Mouse (Mus musculus) stomach, postnatal 0 days (tissue): Measurements from ENCODE around the gene Car15. TPM values are rescaled to one million over a fixed set of nuclear protein-coding genes. Genes with fewer than 3 reads are reported as not detected.

Experiments used
- ATAC-seq: fragments of 200-750 bp; cut with Nextera tagmentation; 2 replicates; pipeline ENCODE4 v1.8.0; 2017; ENCODE audit not compliant: low FRiP score, low TSS enrichment
- DNase-seq: peaks from one replicate; pipeline ENCODE4 v3.0.0-alpha.2; 2016; ENCODE audit warnings: low spot score
- H3K27ac ChIP-seq: fragments of 300-500 bp; sonication (generic); replicated peaks from 2 replicates; pipeline ENCODE4 v1.5.1; 2014; ENCODE audit warnings: mild to moderate bottlenecking, control low read depth
- H3K27me3 ChIP-seq: fragments of 300-500 bp; sonication (generic); 2 replicates; pipeline ENCODE4 v1.6.1; 2014; ENCODE audit warnings: low read length; ENCODE audit not compliant: control insufficient read depth, insufficient read depth
- H3K36me3 ChIP-seq: fragments of 300-500 bp; sonication (generic); 2 replicates; pipeline ENCODE4 v1.6.1; 2014; ENCODE audit warnings: low read length, mixed read lengths; ENCODE audit not compliant: control insufficient read depth, insufficient read depth
- H3K4me1 ChIP-seq: fragments of 300-500 bp; sonication (generic); replicated peaks from 2 replicates; pipeline ENCODE4 v1.6.1; 2014; ENCODE audit warnings: antibody characterized with exemption; ENCODE audit not compliant: control insufficient read depth, insufficient read depth
- H3K4me2 ChIP-seq: fragments of 300-500 bp; sonication (generic); replicated peaks from 2 replicates; pipeline ENCODE4 v1.6.1; 2014; ENCODE audit warnings: low read depth, mild to moderate bottlenecking, control low read depth, moderate library complexity
- H3K4me3 ChIP-seq: fragments of 300-500 bp; sonication (generic); 2 replicates; pipeline ENCODE4 v1.5.1; 2014; ENCODE audit warnings: low read depth, low read length, control low read depth
- H3K9ac ChIP-seq: fragments of 300-500 bp; sonication (generic); 2 replicates; pipeline ENCODE4 v1.6.1; 2014; ENCODE audit warnings: mild to moderate bottlenecking, low read length, control low read depth, mixed read lengths
- H3K9me3 ChIP-seq: fragments of 300-500 bp; sonication (generic); 2 replicates; pipeline ENCODE4 v1.6.1; 2016; ENCODE audit warnings: low read length; ENCODE audit not compliant: control insufficient read depth
- CTCF ChIP-seq: IDR thresholded peaks from 2 replicates; pipeline ENCODE4 v1.5.1; 2016; ENCODE audit warnings: antibody characterized with exemption, low read depth, mild to moderate bottlenecking, moderate library complexity
- EP300 ChIP-seq: optimal IDR thresholded peaks from 2 replicates; pipeline ENCODE3; 2016; ENCODE audit warnings: antibody characterized with exemption
- WGBS: fragments of 180-500 bp; shearing (Covaris S2); extraction: QIAGEN DNeasy Blood & Tissue Kit; methylation state at CpG from one replicate; pipeline ENCODE4 v1.1.7; 2014; 5-methylcytosine and 5-hydroxymethylcytosine counted together
- polyA plus RNA-seq: library from polyadenylated mRNA; unstranded; fragments of >200 nt; fragmentation: Nextera tagmentation; extraction: Ambion mirVana; gene quantifications from 2 replicates; pipeline ENCODE4 v1.2.1, GENCODE M21; 2015

Gene Car15
- polyA plus RNA-seq, 1 experiment from 2014 or later, result 1.3 TPM

DNA sequence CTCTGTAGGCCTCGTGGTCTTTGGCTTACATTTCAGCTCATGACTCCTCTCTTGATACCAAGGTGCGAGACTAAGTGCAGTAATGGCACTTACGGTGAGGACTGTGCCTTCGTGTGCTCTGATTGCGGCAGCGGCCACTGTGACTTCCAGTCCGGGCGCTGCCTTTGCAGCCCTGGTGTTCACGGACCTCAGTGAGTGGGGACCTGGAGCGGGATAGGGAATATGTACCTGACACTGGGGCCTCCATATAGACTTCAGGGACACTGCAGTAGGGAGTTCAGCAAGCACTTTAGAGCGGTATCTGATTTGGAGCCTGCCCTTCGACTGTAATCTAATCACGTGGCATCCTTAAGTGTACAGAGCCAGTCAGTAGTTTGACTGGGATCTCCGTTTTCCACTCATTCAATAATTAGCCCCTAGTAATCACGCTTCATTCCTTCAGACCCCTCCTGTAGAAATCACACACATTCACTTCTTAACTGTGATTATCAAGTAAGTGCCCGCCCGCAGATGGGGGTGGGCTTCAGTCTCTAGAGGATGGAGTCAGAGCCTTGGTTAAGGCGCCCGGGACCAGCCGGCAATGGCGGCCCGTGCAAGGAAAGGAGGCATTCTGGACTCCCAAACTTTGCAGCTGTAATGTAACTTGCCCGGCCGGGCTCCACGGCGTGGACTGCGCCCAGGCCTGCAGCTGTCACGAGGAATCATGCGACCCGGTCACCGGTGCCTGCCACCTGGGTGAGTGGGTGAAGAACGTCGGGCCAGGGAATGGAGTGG lies 34.3 kb downstream of the Car15 start:
- Histone ChIP-seq H3K9me3 (no peaks in the 10 kb centered on the region), H3K27ac (no peak overlapping the region), H3K4me1 (peaks cover 12% of the 10 kb centered on the region), H3K9ac (peak overlapping the region; percentile 13; the same call in 1 of the 2 replicates), H3K4me2 (peak overlapping the region; percentile 50), H3K36me3 (peaks cover 4% of the 10 kb centered on the region; the same call in 1 of the 2 replicates), H3K27me3 (no peaks in the 10 kb centered on the region; the same call in 1 of the 2 replicates), H3K4me3 (peak overlapping the region; percentile 27)
- ATAC-seq, result no peak; the same call in 1 of the 2 replicates
- no peak for DNase-seq
- TF ChIP-seq EP300, result no peak
- no peak for TF ChIP-seq CTCF
- WGBS, result 52% methylated on average over 33 of the region's 33 CpGs

DNA sequence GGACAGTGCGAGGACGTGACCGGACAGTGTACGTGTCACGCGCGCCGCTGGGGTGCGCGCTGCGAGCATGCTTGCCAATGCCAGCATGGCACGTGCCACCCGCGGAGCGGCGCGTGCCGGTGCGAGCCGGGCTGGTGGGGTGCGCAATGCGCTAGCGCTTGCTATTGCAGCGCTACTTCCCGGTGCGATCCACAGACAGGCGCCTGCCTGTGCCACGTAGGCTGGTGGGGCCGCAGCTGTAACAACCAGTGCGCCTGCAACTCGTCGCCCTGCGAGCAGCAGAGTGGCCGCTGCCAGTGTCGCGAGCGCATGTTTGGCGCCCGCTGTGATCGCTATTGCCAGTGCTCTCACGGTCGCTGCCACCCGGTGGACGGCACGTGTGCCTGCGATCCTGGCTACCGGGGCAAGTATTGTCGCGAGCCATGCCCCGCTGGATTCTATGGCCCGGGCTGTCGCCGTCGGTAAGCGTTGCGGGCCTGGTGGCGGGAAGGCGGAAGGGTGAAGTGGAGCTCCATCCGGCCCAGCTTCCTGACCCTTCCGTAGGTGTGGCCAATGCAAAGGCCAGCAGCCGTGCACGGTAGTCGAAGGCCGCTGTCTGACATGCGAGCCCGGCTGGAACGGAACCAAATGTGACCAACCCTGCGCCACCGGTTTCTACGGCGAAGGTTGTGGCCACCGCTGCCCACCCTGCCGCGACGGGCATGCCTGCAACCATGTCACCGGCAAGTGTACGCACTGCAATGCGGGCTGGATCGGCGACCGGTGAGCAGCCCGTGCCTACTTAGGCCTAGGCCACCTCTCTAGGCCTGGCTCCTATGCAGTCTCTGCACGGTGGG lies 35.1 kb downstream of the Car15 start:
- Histone ChIP-seq H3K27ac (no peak overlapping the region), H3K27me3 (no peaks in the 10 kb centered on the region; the same call in 1 of the 2 replicates), H3K4me2 (peak overlapping the region; percentile 44), H3K4me1 (peaks cover 14% of the 10 kb centered on the region), H3K9me3 (no peaks in the 10 kb centered on the region), H3K36me3 (peaks cover 2% of the 10 kb centered on the region; the same call in 1 of the 2 replicates), H3K9ac (no peak overlapping the region), H3K4me3 (peak overlapping the region; percentile 19; the same call in 1 of the 2 replicates)
- peak; percentile 67 for DNase-seq
- peak; percentile 35; the same call in 1 of the 2 replicates for ATAC-seq
- WGBS, result 30% methylated on average over 83 of the region's 83 CpGs
- TF ChIP-seq EP300 (no peak), CTCF (peak; percentile 31; the same call in 1 of the 2 replicates)

DNA sequence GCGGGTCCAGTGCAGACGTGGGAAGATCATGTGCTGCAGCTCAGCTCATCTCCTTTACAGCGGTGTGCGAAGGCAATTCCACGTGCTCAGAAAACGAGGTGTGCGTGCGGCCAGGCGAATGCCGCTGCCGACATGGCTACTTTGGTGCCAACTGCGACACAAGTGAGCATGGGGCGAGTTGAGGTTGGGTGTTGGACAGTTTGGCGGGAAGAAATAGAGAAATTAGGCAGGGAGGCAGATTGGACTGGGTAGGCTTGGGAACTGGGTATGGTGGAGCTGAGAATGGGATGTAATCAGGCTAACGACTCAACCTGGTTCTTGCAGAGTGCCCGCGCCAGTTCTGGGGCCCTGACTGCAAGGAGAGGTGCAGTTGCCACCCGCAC lies 35.7 kb downstream of the Car15 start:
- H3K9me3 ChIP-seq, result no peaks in the 10 kb centered on the region
- H3K4me1 ChIP-seq, result peaks cover 14% of the 10 kb centered on the region
- no peak for ATAC-seq
- H3K36me3 ChIP-seq, result no peaks in the 10 kb centered on the region
- H3K4me2 ChIP-seq, result peak overlapping the region; percentile 44
- H3K27me3 ChIP-seq, result peaks cover 3% of the 10 kb centered on the region; the same call in 1 of the 2 replicates
- DNase-seq, result no peak
- no peak overlapping the region for H3K9ac ChIP-seq
- no peak for TF ChIP-seq CTCF
- no peak for TF ChIP-seq EP300
- no peak overlapping the region for H3K27ac ChIP-seq
- WGBS, result 45% methylated on average over 18 of the region's 18 CpGs
- H3K4me3 ChIP-seq, result peak overlapping the region; percentile 19; the same call in 1 of the 2 replicates

DNA sequence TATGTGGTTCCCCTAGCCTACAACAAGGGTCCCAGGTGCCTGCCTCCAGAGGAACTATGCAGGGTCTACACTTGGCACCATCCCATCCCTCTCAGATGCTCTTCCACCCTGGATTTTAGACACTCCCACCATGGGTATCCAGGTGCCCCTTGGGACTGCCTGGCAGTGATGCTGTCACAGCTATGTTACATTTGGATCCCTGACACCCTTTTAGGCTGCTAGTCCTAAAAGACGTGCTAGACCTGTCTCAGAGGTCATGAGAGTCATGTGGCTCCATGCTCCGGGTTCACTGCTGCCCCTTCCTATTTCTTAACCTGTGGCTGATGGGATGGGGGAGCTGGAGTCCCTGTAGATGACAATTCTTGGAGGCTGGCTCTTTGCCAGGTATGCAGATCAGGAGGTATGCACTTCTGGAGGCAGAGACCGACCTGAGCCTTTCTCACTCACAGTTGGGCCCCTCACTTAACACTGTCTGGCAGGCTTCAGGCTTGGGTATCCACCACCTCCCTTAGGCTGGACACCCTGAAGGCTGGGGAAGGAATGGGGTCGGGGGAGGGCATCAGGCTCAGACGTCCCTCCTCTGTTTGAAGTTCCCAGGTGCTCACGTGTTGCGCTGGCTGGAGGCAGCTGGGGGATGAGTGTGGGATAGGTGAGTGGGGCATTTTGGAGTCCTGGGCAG lies 36.2 kb downstream of the Car15 start:
- Histone ChIP-seq H3K9ac (no peak overlapping the region), H3K27me3 (peaks cover 3% of the 10 kb centered on the region; the same call in 1 of the 2 replicates), H3K4me1 (peaks cover 11% of the 10 kb centered on the region), H3K27ac (no peak overlapping the region), H3K4me3 (no peak overlapping the region; the same call in 1 of the 2 replicates), H3K4me2 (no peak overlapping the region), H3K9me3 (no peaks in the 10 kb centered on the region), H3K36me3 (no peaks in the 10 kb centered on the region)
- no peak for TF ChIP-seq CTCF
- no peak for TF ChIP-seq EP300
- 34% methylated on average over 7 of the region's 7 CpGs for WGBS
- ATAC-seq (no peak), DNase-seq (no peak)

DNA sequence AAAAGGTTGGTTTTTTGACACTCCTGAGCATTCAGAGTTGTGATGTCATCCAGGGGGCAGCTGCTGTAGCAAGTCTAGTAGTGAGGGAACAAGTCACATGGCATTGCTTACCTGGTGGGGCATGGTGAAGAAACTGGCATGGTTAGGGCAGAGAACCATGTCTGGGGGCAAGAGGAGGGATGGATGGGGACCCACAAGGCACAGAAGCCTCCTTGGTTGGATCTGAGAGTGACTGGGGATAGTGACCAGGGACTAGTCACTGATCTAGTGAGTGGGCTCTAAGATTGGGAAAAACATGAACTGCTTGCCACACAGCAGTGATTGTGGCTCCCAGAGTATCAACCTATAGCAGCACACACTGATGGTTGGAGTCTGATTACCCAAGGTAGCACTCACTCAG lies 38.6 kb downstream of the Car15 start:
- no peak for DNase-seq
- no peak for ATAC-seq
- H3K36me3 ChIP-seq, result no peaks in the 10 kb centered on the region
- no peak overlapping the region for H3K27ac ChIP-seq
- H3K9me3 ChIP-seq, result no peaks in the 10 kb centered on the region
- no peak overlapping the region for H3K4me2 ChIP-seq
- H3K4me3 ChIP-seq, result no peak overlapping the region
- no peak overlapping the region for H3K9ac ChIP-seq
- TF ChIP-seq EP300, result no peak
- no peak for TF ChIP-seq CTCF
- H3K4me1 ChIP-seq, result peaks cover 9% of the 10 kb centered on the region
- H3K27me3 ChIP-seq, result peaks cover 3% of the 10 kb centered on the region; the same call in 1 of the 2 replicates
